Mouse (Mus musculus): ENCODE measurements around the gene Pacs1.

GRCm38 (mm10) chr19:5274641-5275040 lies 1.7 kb upstream of the Pacs1 start:
- no peak for TF ChIP-seq CTCF (IDR thresholded peaks at IDR 0.05; ENCODE audit: borderline replicate concordance, insufficient read depth, low read length)
- no peak for TF ChIP-seq POLR2A (IDR thresholded peaks at IDR 0.05; ENCODE audit: low read depth, low read length)

All from embryonic fibroblast, embryonic 13.5 days (primary cell).